Mouse (Mus musculus) liver (tissue): ENCODE results near the gene Col4a4.

Experiments used
- DNase-seq: peaks from one replicate; pipeline ENCODE4 v3.0.0-alpha.2; 2020; ENCODE audit warnings: mixed read lengths

Col4a4 gene

DNA sequence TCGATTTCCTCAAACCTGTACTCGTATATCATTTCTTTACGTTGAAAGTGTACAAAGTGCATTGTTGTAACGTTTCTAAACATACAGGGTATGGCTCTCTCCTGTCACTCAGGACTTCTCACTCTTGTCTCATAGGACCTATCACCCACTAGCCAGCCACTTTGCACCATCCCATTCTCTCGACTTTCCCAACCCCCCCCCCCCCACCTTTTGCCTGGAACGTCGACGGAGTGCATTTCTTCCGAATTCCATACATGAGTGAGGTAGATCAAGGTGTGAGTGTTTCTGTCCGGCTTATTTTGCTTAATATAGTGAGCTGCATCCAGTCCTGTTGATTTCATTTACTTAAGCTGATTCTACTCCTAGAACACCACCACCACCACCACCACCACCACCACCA lies 9.3 kb downstream of the Col4a4 start:
- DNase-seq, result no peak

GRCm38 (mm10) chr1:82576182-82576581 lies 10.5 kb downstream of the Col4a4 start:
- DNase-seq, result no peak

GRCm38 (mm10) chr1:82575681-82576080 lies 11.0 kb downstream of the Col4a4 start:
- no peak for DNase-seq

DNA sequence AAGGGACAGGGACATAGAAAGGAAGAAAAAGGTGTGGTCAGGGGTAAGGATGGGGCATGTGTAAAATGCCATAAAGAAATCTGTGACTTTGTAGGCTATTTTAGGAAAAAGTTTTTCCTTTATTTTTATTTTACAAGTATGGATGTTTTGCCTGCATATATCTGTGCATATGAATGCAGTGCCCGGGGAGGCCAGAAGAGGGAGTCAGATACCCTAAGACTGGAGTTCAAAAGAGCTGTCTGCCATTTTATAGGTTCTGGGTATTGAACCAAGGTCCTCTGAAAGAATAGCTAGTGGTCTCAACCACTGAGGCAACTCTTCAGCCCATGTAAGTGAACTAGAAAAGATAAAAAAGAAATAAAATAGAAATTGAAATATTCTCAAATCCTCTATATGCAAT lies 14.9 kb downstream of the Col4a4 start:
- DNase-seq, result peak; percentile 48

- DNase-seq, result no peak
Observed at GRCm38 (mm10) chr1:82569405-82569804, 17.2 kb downstream of the Col4a4 start.

GRCm38 (mm10) chr1:82560223-82560622 lies 26.4 kb downstream of the Col4a4 start:
- no peak for DNase-seq

DNA sequence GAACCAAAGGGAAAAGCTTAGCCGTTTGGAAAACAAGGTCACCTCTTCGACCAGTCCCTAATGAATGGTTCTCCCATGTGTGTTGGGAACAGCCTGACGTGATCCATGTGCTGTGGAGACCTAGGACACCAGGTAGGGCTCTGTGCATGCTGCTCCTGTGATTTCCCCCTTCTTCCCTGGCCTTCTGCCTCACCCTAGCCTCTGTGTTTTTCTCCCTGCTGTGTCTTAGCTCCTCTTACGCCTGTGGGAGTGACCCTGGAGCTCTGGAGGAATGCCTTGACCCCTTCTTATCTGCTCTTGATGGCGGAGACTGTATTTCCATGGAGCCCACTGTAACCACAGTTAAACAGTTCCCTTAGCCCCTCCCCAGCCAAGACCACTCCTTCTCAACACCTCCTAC lies 31.8 kb downstream of the Col4a4 start:
- no peak for DNase-seq

- peak; percentile 38 for DNase-seq
Observed at GRCm38 (mm10) chr1:82554443-82554850, 32.2 kb downstream of the Col4a4 start.

DNA sequence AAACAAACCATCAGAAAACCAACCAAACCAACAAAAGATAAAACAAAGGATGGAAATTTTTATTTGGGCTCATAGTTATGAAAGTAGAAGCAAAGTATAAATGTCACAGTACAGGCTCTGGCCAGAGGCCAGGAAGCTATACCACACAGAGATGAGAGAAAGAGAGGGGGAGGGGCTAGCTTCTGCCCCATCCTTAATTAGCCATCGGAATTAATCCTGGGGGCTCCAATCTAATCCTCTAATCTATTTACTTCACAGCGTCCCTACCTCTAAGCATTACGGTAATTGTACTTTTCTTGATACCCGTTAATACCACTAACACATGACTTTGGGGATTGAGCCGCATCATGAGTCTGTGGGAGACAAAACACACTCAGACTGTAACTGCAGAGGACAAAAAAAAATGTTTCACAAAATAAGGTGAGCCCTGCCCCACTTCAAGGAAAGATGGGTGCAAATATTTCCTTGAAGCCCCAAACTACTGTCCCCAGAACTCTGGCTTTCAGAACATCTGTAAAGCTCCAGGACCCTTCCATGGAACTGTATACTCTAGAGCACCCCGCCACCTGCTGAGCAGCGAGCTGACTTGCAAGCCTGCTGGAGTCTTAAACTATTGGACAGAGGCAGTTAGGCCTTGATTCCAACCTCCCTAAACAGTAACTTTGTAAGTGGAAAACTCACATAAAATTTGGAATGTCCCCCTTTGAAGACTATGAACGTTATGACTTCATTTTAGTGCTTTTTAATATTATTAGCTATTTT lies 41.3 kb downstream of the Col4a4 start:
- DNase-seq, result no peak

DNA sequence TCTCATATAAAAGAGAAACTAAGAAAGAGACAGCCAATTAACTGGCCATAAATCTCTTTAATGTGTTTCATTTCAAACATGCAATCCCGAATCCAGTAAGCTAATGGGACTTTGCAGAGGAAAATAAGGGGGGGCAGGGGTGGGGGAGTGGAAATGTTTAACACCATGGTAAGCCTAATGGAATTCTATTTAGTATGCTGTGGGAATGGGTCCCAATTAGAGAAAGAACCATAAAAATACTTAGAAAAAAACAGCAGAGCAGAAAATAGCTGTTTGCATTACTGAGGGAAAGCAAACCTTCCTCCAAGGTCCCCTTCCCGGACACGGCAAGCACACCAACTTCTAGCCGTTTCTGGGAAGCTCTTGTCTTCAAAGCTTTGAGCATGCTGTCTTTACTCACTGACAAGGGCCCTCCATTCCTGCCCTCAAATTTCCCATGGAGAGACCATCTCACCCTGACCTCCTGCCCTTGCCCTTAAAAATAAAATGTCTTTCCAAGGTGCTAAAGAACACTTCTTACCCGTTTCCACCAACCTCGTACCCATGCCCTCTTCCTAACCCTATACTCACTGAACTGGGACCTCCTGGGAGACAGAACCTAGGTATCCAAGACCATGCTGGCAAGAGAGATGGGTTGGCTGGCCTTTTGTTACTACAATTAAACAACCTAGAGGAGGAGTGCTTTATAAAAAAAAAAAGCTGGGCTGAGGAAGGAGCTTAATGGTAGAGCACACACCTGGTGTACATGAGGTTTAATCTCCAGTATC lies 42.0 kb downstream of the Col4a4 start:
- DNase-seq, result no peak

DNA sequence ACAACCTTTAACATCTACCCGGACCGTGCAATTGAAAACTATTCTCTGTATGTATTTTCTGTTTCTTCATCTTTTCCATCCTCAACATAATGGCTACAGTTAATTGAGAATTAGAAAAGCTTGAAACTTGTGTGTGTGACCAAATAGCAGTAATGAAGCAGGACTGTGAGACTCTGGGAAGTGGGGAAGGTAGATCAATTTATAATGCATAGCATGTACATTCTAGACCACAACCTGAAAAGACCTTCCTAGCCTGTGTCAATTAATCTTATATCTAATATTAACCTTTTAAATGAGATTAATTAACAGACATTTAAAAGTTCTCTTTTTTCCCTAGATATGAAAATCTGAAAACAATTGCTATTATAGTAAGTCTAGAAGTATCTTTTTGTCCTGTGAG lies 42.7 kb downstream of the Col4a4 start:
- DNase-seq, result no peak

DNA sequence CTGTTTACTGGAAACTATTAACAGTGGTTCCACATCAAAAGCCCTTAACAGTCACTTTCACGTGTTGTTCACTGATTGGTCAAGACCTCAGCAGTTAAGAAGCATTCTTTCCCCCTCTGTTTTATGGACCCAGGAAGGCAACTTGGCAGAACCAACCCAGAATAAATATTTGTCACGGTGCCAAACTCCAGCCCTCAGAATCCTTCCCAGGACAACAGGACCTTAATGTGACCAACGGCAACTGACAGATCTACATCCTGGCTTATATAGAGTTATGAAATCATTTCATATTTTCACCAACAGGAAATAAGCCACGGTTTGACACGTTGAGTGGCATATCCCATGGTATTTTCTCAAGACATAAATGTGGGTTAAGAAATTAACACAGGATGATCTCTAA lies 46.6 kb downstream of the Col4a4 start:
- no peak for DNase-seq

- DNase-seq, result no peak
Observed at GRCm38 (mm10) chr1:82537848-82538247, 48.8 kb downstream of the Col4a4 start.

DNA sequence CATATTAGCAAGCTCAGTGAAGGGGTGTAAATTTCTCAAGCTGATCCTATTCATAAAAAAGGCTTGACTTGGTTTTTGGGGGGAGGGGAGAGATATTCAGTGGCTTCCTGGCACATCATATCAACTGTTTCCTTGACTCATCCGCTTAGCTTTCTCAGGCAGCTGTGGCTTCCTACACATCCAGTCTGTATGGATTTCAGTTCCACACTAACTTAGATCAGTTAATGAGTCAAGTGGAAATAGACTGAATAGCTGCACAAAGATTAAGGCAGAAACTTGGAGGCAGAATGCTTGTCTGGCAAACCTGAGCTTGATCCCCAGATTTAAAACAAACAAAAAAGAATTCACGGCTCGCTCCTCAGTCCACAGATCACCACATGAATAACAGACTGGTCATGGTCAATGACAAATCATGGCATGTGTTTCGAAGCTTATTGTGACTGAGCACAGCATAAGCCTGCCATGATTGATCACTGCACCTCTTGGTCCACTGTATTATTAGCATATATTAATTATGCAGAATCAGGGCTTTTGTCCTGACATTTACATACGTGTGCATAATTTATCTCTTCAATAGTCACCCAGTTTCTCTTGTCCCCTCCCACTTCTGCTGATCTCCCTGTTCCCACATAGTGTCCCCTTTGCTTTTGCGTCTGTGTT lies 50.0 kb downstream of the Col4a4 start:
- DNase-seq, result no peak

GRCm38 (mm10) chr1:82527931-82528330 lies 58.7 kb downstream of the Col4a4 start:
- no peak for DNase-seq

DNA sequence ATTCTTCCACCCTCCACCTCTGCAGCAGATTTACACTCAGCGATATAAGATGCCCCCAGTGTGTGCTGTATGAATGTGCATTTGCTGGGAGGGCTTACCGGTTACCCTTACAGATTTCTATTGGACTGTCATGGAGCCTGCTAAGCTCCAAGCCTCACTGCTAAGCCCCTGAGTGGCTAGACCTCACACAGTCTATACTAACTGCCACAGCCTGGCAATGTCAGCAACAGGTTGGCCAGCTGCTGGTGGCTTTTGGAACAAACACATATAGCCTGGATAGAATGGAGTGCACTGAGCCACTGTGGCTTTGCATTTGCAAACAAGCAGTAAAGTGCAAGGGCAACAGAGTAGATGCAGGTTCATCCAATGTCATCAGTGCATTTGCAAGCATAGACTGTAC lies 94.7 kb downstream of the Col4a4 start:
- no peak for DNase-seq

DNA sequence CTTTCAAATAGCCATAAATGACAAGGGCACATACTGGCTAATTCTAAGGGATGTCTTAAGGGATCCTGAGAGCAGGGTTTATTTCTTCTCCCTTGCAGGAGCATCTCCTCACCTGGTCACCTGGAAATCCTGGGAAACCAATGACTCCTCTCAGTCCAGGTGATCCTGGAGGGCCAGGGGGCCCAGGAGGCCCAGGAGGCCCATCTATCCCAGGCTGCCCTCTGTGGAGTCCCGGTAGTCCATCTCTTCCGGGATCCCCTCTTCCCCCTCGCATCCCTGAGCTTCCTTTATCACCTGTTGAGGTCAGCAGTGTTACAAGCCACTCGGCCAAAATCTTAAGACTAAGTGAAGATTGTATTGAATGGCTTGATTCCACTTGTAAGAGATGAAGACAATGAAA lies 100.3 kb downstream of the Col4a4 start:
- DNase-seq, result no peak

- no peak for DNase-seq
Observed at GRCm38 (mm10) chr1:82482371-82482770, 104.3 kb downstream of the Col4a4 start.

GRCm38 (mm10) chr1:82479696-82480487 lies 106.8 kb downstream of the Col4a4 start:
- no peak for DNase-seq

GRCm38 (mm10) chr1:82476746-82477145 lies 109.9 kb downstream of the Col4a4 start:
- DNase-seq, result no peak

DNA sequence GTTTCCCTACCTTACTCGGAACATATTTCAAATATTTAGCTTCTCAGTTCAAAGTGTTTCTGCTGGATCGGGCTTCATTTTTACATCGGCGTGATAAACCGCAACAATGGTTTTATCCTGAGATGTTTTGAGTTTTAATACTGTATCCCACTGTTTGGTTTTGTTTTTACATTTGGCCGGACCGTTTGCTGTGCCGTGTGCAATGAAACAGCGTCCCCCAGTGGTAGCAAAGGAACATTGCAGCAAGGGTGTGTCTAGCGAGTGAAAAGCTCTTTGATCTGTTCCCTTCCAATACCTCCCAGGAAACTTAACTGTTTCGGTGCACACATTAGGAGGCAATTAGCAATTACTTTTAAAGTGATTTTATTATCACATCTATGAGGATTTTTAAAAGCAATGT lies 110.4 kb downstream of the Col4a4 start:
- no peak for DNase-seq

- DNase-seq, result no peak
Observed at GRCm38 (mm10) chr1:82475821-82476220, 110.8 kb downstream of the Col4a4 start.

- no peak for DNase-seq
Observed at GRCm38 (mm10) chr1:82475254-82475653, 111.4 kb downstream of the Col4a4 start.
